20 mouse cellular contexts compared by ENCODE assay signal in the genomic region with DNA sequence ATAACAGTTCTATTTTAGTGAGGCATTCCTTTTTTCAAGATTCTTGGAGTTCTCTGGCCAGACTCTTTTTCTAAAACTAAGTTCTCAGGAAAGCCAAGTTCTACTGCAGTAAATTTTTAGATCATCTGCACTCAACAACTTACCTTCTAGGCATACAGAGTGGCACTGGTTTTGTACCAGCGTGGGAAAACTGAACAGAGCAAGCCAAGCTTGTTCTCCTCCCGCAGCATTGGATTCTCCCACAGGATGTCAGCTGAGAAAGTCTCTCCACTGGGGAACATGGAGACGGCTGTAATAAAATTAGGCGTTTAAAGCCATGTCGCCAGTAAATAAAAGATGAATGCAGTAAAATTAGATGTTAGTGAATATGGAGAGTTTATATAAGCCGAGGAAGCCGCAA.
DNase-seq lines count a peak whose midpoint lies in the region; ATAC-seq lines count a peak whose summit lies in the region.
"Had no signal": no experiment of that assay in that cellular context is flagged by ENCODE, and none has a peak within 500 bp of the region (broad histone marks: within the 10 kb centered on the region; RNA-seq: fewer than 3 reads in every experiment).

No protein-coding gene starts in this region.

- H3K9me3 ChIP-seq in midbrain, embryonic 11.5 days (ENCODE audit: control insufficient read depth, low read length): no peaks in the 10 kb centered on the region
- no peaks in the 10 kb centered on the region for H3K9me3 ChIP-seq in midbrain, embryonic 15.5 days
- H3K9me3 ChIP-seq: embryonic facial prominence, embryonic 12.5 days; hindbrain, embryonic 12.5 days; lung, embryonic 15.5 days; midbrain, embryonic 10.5 days had no signal

- H3K4me1 ChIP-seq in midbrain, embryonic 11.5 days (ENCODE audit: control insufficient read depth, insufficient read depth, low read length): no peaks in the 10 kb centered on the region
- H3K4me1 ChIP-seq in midbrain, embryonic 15.5 days: no peaks in the 10 kb centered on the region
- H3K4me1 ChIP-seq: embryonic facial prominence, embryonic 12.5 days; hindbrain, embryonic 12.5 days; lung, embryonic 15.5 days; midbrain, embryonic 10.5 days had no signal

- no peak for ATAC-seq in midbrain, embryonic 11.5 days (ENCODE audit: low FRiP score)
- no peak for ATAC-seq in midbrain, embryonic 15.5 days (replicated peaks)
- ATAC-seq: forebrain, postnatal 0 days; intestine, postnatal 0 days had no signal

- H3K9ac ChIP-seq in midbrain, embryonic 11.5 days (ENCODE audit: low read length): no peak overlapping the region
- no peak overlapping the region for H3K9ac ChIP-seq in midbrain, embryonic 15.5 days
- H3K9ac ChIP-seq: embryonic facial prominence, embryonic 12.5 days; forebrain, postnatal 0 days; hindbrain, embryonic 12.5 days; liver, embryonic 14.5 days; lung, embryonic 15.5 days had no signal

- 90% methylated on average over 7 of the region's 7 CpGs for WGBS in midbrain, embryonic 11.5 days
- WGBS in midbrain, embryonic 15.5 days: 88% methylated on average over 7 of the region's 7 CpGs

- peak; percentile 6 to 9 for DNase-seq in frontal cortex, adult 2 months (ENCODE audit: extremely low spot score in 1 of 2, low spot score in 1 of 2)
- no peak for DNase-seq in frontal cortex, postnatal 25 days (ENCODE audit: low spot score in 2 of 2)
- peak; percentile 2 for DNase-seq in kidney, postnatal 14 days
- no peak for DNase-seq in kidney, adult 18-20 months
- peak; percentile 21 for DNase-seq in midbrain, embryonic 11.5 days (ENCODE audit: low spot score, missing footprints)
- DNase-seq in left cerebral cortex, postnatal 14 days (ENCODE audit: low spot score in 2 of 2): peak; percentile 3 to 9
- DNase-seq in liver: no peak
- DNase-seq: adrenal gland, postnatal 10 days; cerebellum, adult 2 months; cerebellum, postnatal 25 days; forebrain, postnatal 0 days; gastrocnemius, postnatal 14 days; heart, adult 2 months had no signal

- intact Hi-C loops in left cerebral cortex, postnatal 14 days (cut with DNase I): no loop called here

- no peak overlapping the region for H3K27ac ChIP-seq in midbrain, embryonic 11.5 days (ENCODE audit: low read depth, low read length)
- H3K27ac ChIP-seq in midbrain, embryonic 15.5 days: no peak overlapping the region
- H3K27ac ChIP-seq: embryonic facial prominence, embryonic 12.5 days; heart, adult 2 months; hindbrain, embryonic 12.5 days; liver, embryonic 14.5 days; lung, embryonic 15.5 days; midbrain, embryonic 10.5 days had no signal

- H3K27me3 ChIP-seq in midbrain, embryonic 11.5 days (ENCODE audit: control insufficient read depth, insufficient read depth, low read length): no peaks in the 10 kb centered on the region
- no peaks in the 10 kb centered on the region for H3K27me3 ChIP-seq in midbrain, embryonic 15.5 days (replicated peaks)
- H3K27me3 ChIP-seq: embryonic facial prominence, embryonic 12.5 days; hindbrain, embryonic 12.5 days; lung, embryonic 15.5 days had no signal

- H3K4me2 ChIP-seq in midbrain, embryonic 11.5 days: no peak overlapping the region
- H3K4me2 ChIP-seq in midbrain, embryonic 15.5 days: no peak overlapping the region
- H3K4me2 ChIP-seq: embryonic facial prominence, embryonic 12.5 days; hindbrain, embryonic 12.5 days; lung, embryonic 15.5 days had no signal

- no peak overlapping the region for H3K4me3 ChIP-seq in midbrain, embryonic 11.5 days (ENCODE audit: low read depth, low read length)
- H3K4me3 ChIP-seq in midbrain, embryonic 15.5 days: no peak overlapping the region
- H3K4me3 ChIP-seq: embryonic facial prominence, embryonic 12.5 days; heart, adult 2 months; hindbrain, embryonic 12.5 days; lung, embryonic 15.5 days; midbrain, embryonic 10.5 days had no signal

- no peaks in the 10 kb centered on the region for H3K36me3 ChIP-seq in midbrain, embryonic 11.5 days (ENCODE audit: control insufficient read depth, insufficient read depth, low read length)
- H3K36me3 ChIP-seq in midbrain, embryonic 15.5 days (replicated peaks): no peaks in the 10 kb centered on the region
- H3K36me3 ChIP-seq: embryonic facial prominence, embryonic 12.5 days; hindbrain, embryonic 12.5 days; lung, embryonic 15.5 days; midbrain, embryonic 10.5 days had no signal

Comparison
In these comparisons a context has a peak if more than half of its experiments do, and no peak if none do; other contexts are left out.
1. DNase-seq: peak in frontal cortex, adult 2 months (2 of 2), kidney, postnatal 14 days (single experiment), midbrain, embryonic 11.5 days (single experiment) and left cerebral cortex, postnatal 14 days (2 of 2); none in frontal cortex, postnatal 25 days (0 of 2), kidney, adult 18-20 months (single experiment) and liver (single experiment).